Mouse (Mus musculus) adrenal gland, postnatal 14 days (tissue): Measurements from ENCODE around the gene Calr. TPM values are rescaled to one million over a fixed set of nuclear protein-coding genes. Genes with fewer than 3 reads are reported as not detected.

Experiments
- DNase-seq: peaks from one replicate; pipeline ENCODE4 v3.0.0; 2021; ENCODE audit warnings: mixed read lengths
- total RNA-seq: library from RNA; stranded (reverse); gene quantifications from 2 replicates; pipeline ENCODE4 v1.2.3, GENCODE M21; 2021

Calr gene
- total RNA-seq, 1 experiment from 2014 or later, result 554 TPM

DNA sequence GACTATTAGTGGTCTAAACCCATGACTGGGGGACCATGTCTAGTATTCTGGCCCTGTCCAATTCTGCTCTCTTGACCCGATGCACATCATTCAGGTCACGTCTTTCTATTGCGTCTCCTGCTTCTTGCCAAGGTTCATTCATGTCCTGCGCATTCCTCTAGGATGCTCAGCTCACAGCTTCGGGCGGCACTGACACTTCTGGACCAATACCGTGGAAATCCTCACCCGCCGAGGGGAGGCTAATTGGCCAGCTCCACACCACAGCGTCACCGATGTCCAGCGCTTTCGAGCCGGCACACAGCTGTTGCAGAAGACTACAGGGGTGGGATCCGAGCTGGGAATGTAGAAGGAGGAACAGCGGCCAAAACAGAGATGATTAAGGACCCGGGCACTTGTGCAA, 30.6 kb downstream of the Calr start:
- no peak for DNase-seq

DNA sequence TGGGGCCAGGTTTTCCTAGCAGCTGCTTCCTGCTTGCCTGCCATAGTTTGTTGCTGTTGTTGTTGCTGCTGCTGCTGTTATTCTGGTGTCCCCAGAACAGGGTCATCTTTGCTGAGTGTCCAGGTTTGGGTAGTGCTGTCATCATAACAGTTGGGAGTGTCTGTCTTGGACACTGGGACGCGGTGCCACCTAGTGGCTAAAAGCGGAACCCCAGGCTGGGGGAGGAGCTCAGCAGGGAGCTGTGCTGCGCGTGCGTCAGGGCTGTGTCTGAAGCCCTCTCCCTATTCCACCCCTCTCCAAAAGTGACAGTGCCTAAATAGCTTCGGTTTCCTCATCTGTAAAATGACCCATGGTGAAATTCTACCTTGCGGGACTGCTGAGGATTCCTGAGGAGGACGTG, 31.2 kb downstream of the Calr start:
- DNase-seq, result peak; percentile 98

DNA sequence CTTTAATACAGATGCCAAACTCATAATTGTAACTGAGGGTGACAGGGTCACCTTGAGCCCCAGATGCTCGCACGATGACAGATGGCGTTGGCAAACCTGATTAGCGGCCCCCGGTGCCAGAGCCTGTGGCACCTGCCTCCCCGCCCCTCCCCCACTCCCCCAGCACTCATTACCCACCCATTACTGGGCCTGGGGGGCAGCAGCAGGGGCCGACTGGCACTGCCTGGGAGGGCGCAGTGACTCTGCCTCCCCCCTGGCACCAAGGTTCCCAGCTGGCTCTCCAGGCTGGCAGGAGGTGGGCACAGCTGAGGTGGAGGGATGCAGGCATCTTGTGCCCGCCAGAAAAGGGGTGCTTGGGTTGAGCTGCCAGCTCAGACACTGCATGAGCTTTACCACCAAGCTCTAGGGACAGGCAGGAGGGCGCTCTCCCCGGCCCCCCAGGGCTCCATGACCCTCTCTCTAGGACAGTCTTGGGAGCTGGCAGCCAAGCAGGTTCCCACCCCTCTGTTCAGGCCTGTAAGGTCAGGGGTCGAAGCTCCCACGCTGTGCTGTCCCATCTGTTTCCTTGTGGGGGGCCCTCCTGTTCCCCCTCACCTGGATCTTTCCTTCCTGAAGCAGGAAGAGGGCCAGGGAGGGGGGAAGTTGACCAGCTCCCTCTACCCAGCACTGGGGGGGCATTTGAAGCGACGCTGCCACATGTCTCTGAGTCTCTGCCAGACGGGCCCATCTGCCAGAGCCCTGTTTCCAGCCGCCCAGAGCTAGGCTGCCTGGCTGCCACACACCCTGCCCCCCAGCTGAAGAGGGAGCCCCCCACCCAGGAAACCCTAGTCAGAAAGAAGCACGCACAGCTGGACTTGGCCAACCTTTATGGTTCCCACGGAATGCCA, 31.9 kb downstream of the Calr start:
- DNase-seq, result no peak

DNA sequence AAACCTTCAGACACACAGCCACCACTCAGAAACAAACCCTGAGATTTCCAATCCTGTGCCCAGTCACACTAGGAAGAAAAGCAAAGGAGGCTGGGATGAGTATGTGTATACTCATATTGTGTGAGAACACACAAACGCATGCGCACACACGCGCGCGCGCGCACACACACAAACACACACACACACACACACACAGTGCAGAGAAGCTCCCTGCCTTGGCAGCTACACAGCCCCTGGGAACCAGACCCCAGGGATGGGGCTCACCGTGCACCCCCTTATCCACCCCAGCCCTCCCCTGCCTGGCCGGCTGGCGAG, 32.5 kb downstream of the Calr start:
- DNase-seq, result no peak

DNA sequence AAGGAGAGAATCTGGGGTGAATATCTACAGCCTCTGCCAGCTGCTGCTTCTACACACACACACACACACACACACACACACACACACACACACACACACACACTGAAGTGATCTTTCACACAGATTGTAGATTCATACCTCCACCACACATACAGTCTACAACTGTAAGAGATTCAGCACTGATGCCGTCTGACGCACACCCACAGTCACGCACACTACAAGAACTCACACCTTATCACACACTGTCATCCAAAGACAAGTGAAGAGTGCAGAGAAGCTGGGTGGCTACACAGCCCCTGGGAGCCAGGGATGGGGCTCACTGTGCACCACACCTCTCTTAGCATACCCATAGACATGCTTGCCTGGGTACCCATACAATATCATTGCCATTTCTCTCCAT, 32.9 kb downstream of the Calr start:
- no peak for DNase-seq

DNA sequence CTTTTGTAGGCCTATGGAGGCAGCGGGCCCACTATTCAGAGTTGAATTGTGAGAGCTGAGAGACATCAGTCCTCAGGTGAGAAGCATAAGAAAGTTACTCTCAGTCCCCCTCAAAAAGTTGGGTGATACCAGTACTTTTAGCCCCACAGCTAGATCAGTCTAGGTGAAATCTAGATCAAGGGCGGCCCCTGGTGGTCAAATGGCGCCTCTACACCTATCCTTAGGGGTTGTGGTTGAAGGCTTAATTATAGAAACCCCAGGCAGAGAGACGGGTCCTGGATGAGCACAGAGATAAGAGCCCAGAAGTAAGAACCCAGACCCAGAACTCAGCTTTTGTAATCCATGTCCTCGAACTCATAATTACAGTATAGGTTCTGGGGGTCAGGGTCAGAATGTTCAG, 33.7 kb downstream of the Calr start:
- DNase-seq, result peak; percentile 90

DNA sequence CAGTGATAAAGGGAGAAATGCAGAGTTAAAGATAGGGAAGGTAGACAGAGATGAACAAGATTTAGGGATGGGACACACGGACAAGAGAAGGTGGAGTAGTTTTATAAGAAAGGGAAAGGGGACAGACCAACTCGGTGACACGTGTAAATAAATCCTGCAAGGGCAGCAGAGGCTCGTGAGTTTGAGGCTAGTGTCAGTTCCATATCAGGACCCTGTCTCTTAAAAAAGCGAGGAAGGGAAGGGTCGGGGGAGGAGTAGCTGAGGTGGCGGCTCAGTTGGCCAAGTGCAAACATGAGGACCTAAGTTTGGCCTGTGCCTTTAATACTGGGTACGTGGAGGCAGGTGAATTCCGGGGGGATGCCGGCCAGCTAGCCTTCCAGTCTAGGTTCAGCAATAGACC, 35.4 kb downstream of the Calr start:
- DNase-seq, result no peak

DNA sequence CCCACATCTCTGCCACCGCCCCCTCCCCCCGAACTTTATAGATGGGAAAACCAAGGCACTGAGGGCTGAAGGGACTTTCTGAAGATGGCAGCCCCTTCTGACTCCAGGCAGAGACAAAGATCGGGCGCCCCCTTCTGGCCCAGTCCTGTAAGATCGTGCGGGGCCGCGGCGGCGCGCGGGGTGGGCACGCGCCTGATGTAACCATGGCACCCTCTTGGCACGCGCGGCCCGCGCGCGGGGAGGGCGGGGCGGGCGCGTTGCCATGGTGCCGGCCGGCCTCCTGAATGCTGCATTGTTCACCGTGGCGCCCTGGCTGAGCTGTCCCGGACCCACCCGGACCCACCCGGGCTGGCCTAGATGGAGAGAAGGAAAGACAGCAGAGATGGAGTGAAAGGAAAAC, 35.8 kb downstream of the Calr start:
- peak; percentile 97 for DNase-seq

DNA sequence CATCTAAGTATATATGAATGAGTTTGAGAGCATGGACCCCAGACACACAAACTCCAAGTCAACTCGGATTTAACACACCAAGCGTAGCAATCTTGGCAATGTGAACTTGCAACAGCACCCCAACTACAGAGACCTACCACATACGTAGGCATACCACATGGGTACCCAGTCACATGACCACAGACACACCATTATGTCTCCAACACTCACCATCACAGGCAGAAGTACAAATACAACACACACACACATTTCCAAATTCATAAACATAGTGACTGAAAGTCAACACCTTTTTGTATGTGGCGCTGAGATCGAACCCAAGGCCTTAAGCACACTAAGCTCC, 36.8 kb downstream of the Calr start:
- DNase-seq, result no peak

DNA sequence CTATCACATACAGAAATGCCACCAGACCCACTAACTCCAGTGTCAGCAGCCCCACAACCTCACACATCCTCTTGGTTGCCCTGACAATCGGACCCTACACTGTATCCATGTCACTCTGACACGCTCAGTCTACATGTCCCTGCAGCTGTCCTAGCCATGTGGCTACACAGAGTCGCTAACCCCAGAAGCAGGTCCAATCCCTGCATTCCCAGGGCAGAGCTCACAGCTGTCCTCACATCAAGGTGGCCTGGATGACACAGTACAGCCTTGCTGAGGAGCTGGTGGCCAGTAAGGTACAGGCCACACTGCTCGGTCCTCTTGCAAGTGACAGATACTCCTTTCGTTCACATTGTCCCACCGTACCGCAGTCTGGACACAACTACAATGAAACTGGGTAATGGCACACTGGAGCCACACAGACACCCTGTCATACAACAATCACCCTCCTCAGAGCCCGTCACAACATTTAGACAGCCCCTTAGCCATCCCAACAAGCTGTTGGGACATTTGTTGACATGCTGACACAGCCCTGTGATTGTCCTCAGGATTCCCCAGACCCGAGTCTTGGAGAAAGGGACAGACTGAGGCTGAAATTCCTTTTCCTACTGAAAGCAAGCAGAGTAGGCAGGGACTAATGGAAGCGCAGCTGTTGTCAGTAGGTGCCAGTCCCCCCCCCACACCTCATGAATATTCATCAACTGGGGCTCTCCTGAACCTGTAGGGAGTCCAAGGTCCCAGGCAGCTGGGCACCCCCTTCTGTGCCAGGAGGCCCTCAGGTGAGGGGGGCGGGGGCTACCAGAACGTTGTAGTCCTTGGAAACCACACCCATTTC, 37.4 kb downstream of the Calr start:
- DNase-seq, result no peak

DNA sequence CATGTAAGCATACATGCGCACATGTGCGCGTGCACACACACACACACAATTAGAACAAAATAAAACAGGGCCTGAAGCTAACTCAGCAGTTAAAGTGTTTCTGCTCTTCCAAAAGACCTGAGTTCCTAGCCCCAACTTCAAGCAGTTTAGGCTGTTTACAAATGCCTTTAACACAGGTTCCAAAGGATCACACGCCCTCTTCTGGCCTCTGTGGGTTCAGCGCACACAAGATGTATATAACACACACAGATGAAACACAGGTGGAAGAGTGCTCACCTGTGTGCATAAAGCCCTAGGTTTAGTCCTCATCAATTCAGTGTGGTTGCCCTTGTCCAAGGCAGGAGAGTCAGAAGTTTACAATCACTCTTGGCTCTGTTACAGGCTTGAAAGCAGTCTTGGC, 40.7 kb downstream of the Calr start:
- DNase-seq, result no peak

DNA sequence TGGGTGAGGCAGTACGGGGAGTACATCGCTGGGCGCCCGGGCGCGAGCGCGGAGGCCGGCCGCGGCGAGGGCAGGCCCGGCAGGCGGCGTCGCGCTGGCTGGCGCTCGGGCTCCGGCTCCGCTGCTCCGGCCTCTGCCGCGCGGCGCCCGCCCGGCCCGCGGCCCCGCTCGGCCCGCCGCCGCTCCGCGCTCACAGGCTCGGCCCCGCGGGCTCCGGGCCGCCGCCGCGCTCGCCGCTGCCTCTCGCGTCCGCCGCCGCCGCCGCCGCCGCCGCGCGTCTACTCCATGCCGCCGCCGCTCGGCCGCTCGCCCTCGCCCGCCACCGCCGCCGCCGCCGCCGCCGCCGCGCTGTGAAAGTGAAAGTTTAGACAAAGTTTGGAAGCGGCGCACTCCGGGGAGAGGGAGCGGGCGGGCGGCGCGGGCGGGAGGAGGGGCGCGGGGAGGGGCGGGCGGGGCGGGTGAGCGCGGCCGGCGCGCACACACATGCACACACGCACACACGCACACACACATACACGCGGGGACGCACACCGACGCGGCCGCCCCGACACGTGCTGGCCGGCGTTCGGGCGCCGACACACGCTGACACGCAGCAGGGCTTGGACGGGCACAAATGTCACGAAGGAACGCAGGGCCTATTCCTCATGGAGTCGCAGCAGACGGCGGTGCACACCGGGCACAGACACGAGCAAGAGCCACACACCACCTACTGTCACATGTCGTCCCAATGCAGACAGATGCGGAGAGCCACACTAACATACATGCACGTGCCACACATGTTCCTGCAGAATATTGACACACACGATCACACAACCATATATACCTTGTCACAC, 46.5 kb downstream of the Calr start, which contains the start of gene Nfix:
Nfix (minus strand) TSS at position 346 of the 833 bp plus-strand sequence.
- DNase-seq, result peak; percentile 87

DNA sequence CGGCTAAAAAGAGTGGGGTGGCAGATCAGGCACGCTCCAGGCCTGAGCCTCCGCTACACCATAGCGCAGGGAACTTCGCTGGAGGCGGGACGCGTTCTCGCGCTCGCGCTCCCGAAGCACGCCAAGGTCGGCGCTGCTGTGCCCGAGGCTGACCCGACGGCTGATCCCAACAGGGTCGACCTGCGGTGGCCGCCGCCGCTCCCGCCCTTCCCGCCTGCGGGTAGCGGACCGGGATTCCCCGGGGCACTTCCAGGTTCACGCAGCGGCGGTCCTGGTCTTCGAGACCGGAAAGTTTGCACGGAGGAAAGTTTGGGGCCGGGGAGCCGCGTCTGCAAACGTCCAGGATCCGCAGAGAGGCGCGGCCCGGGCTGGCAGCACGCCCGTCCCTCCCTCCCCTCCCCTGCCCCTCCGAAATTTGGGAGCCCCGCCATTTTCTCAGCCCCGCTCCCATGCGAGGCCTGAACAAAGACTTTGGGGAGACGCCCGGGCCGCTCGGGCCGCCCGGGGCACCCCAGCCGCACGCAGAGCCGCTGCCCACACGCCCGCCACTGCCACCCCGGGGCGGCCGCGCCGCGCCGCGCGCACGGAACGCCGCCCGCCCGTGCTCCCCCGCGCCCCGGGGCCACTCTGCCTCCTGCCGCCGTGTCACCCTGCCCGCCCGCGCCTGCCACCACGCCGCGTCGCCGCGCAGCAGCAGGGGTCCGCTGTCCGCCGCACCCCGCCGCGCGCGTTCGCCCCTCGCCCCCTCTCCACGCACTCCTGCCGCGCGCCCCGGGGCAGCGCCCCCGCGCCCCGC, 47.4 kb downstream of the Calr start:
- DNase-seq, result peak; percentile 80

DNA sequence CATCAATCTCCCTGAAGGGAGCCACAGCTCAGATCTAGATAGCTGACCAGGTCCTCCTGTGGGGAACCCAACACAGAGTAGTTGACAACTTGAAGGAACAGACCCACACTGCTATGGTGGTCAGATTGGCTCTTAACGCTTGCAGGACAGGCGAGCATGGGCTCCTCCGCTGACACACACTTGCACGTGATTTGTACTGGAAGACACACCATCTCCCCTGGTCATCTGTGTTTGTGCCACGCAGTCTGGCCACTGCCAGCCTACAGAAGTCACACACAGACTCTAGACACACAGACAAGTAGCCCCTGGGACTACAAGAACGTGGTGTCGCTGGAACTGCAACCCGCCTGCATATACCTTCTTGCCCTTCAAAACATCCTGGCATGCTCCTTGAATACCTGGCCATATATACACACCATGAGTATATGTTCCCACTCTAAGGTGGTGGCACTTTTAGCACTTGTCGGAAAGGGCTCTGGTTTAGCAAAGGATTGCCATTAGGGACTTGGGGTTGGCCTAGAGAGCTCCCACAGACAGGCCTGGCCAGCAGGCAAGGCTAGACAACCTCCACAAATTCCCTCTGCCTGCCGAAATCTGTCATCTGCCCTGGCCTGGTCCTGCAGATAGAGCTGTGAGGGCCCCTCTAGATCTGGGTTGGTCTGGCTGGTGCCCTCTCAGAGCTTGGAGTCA, 48.1 kb downstream of the Calr start:
- no peak for DNase-seq

DNA sequence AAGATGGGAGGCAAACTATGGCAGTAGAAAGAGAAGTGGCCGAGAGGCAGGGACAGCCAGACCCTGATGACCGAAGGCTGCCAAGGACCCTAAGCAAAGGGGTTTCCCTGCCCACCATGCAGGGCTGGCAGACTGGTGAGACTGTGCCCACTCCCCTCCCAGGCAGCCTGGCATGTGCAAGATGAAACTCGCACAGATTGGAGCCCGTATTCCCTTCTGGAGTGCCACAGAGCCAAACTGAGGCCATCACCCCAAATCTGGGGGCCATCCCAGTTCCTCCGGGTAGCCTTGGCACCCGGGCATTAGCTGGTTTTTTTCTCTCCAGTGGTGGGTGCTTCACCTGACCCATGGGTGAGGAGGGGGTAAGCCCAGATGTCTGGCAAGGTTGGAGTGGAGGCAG, 48.8 kb downstream of the Calr start:
- no peak for DNase-seq

DNA sequence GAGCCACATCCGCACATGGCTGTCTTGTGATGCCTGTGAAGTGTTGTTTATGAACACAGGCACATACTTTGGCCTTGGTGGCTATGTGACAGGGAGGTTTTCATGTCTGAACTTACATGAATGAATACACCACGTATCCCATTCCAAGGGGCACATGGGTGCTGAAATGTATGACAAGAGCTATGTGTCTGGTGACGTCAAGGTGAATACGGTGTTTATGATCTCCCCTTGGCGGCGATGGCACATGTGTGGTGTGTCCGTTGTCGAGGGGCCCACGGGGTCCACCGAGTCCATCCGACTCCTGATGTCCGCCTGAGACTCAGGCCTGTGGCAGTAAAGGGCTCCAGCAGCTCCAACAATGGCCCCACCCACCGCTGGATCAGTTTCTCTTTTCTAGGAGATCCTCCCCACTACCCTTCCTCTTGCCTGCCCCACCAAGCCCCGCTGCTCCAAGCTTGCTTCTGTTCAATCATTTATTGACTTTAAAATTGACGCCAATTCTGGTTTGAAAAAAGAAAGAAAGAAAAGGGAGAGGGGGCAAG, 49.4 kb downstream of the Calr start:
- no peak for DNase-seq

DNA sequence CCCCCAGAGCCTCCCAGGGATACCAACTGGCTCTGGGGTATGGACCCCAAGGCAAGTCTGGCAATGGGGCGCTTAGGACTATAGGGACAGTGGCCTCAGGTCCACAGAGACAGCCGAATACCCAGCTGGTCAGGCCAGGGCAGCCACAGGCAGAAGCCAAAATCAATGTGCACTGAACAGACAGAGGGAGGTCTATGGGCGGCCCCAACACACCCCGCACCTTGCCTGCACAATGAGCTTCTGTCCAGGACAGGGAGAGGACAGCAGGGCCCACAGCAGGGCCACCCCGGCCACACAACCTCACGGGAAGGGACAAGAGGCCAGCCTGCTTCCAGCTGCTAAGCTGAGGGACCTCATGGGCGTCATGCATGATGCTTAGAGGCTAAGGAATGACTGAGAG, 52.2 kb downstream of the Calr start:
- no peak for DNase-seq

DNA sequence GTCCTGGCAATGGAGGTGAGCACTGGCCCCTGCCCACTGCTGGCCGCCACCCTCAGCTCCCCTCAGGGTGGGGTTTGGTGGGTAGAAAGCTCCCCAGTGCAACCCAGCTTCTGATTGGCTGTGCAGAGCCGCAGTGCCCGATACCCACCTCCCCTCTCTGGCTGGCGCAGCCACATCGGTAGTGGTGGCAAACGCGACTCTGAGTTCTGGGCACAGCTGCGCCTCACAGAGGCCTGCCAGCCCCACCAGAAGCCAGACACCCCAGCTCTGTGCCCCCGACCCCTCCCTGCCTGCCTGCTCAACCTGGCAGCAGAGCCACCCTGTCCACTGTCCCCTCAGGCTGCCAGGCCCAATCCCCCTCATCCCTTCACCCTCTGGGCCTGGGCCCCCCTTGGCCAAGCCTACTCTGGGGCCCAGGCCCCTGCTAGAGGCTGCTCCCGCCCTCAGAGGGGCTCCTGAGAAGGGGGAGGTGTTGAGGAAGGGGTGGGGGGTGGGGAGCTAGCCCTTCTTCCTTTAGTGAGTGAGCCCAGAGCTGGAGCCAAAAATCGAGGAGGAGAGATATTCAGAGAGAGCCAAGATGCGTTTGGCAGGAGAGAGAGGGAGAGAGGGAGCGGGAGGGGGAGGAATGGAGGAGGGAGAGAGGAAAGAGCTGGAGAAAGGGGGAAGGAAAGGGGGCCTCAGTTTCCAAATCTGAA, 52.8 kb downstream of the Calr start:
- peak; percentile 43 for DNase-seq

DNA sequence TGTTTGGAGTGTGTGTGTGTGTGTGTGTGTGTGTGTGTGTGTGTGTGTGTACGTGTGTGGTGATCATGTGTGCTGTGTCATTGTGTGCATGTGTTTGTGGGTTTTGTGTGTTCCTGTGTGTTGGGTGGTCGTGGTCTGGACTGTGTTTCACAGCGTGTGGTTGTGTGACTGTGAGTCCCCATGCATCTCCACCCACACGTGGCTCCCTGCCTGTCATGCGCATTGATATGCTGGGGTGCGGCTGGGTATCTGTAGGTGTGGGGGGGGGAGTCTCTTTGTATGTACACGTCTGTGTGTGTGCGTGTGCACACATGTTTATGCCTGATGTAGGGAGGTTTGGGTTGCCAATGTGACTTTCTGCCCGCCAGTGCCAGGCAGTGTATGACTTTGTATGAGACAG, 53.6 kb downstream of the Calr start:
- DNase-seq, result no peak

DNA sequence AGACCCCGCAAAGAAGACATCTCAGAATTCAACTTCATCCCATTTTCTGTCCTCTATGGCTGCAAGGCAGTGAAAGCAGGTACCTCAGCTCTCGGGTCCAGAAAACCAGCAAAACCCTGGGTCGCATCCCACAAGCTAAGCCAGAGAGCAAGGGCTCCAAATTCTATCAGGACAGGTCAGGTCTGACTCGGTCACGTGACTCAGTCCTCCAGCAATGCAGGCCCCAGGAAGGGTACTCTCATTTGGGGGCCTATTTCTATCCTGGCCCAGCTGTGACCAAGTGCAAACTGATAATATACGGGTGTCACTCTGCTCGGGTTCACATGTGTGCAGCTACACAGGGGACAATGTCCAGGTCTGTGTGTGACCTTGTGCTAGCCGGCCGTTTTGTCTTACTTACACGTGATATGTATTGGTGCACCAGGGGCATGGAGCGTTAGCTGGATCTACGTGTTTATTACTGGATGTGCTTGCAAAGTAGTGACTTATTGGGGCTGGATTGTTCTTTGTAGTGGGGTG, 54.2 kb downstream of the Calr start:
- DNase-seq, result no peak
